Mouse (Mus musculus): ENCODE measurements at regions not wholly inside any gene's neighbourhood (a gene's known extent, or its start where the extent isn't known, plus 50 kb on each side); places are given as distances from the start of the nearest gene placed in this dataset.

DNA sequence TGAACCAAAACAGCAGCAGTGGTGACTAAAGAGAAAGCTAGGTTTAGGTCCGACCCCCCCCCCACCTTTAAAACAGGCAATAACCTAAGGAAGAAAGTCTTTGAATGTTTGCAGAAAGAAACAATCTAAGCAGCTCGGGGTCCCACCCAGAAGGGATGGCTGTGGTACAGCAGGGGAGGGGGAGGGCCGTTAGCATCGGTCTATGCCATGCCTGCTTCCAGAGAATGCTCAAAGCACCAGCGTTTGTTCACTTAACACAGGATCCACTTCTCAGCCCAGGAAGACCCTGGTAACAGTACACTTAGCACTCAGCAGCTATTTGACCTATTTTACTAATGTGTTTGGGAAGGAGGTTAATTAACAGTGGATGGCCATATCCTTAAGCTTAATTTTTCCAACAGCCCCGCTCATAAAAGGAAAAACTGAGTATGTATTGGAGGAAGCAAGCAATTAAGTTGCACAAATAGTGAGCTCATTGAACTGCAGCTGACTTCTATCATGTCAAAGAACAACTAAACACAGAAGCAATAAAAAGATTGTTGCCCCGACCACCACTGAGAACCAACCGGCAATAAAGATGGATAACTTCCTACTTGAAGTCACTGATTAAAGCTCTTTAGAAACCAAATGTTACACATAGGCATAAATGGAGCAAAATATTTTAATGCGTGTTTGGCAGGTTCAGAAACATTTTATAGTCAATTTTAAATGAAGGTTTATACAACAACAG lies 176.4 kb upstream of the Bmp4 start:
- H3K27me3 ChIP-seq (ENCODE audit: control insufficient read depth in 1 of 2, insufficient read depth in 2 of 2, low read length in 2 of 2) = no peaks in the 10 kb centered on the region
- H3K79me2 ChIP-seq (ENCODE audit: control insufficient read depth, insufficient read depth, low read length, poor library complexity) = no peaks in the 10 kb centered on the region
- no peaks in the 10 kb centered on the region for H3K9me3 ChIP-seq (replicated peaks; ENCODE audit: insufficient read depth, low read length)
- no peak overlapping the region for H3K4me3 ChIP-seq (ENCODE audit: control insufficient read depth in 1 of 2, insufficient read depth in 1 of 2, low read depth in 2 of 2, low read length in 2 of 2)
- H3K27ac ChIP-seq (ENCODE audit: control insufficient read depth, low read depth, low read length) = no peak overlapping the region
- DNase-seq (ENCODE audit: low read depth, low spot score) = no peak
- no peak overlapping the region for H3K9ac ChIP-seq (ENCODE audit: control insufficient read depth, low read depth, low read length, poor library complexity, severe bottlenecking)
- TF ChIP-seq ETS1 (IDR thresholded peaks at IDR 0.05; ENCODE audit: low read depth, low read length) (no peak), UBTF (IDR thresholded peaks at IDR 0.05; ENCODE audit: borderline replicate concordance, insufficient read depth, low read depth, low read length) (no peak), POLR2A (IDR thresholded peaks at IDR 0.05; ENCODE audit: control insufficient read depth in 1 of 2, insufficient read depth in 1 of 2, low read depth in 1 of 2, low read length in 2 of 2, poor library complexity in 1 of 2) (no peak), GABPA (IDR thresholded peaks at IDR 0.05; ENCODE audit: low read depth, low read length) (no peak), SMC3 (IDR thresholded peaks at IDR 0.05; ENCODE audit: low read depth, low read length) (no peak), MAZ (IDR thresholded peaks at IDR 0.05; ENCODE audit: low read depth, low read length) (no peak)
- H3K4me1 ChIP-seq (ENCODE audit: control insufficient read depth in 1 of 2, insufficient read depth in 2 of 2, low read length in 2 of 2) = peaks cover 0 to 3% of the 10 kb centered on the region in 2 experiments; a peak in 1 of 4 replicates
- no peaks in the 10 kb centered on the region; a peak in 1 of 4 replicates for H3K36me3 ChIP-seq (ENCODE audit: control insufficient read depth in 1 of 2, insufficient read depth in 2 of 2, low read length in 2 of 2)

DNA sequence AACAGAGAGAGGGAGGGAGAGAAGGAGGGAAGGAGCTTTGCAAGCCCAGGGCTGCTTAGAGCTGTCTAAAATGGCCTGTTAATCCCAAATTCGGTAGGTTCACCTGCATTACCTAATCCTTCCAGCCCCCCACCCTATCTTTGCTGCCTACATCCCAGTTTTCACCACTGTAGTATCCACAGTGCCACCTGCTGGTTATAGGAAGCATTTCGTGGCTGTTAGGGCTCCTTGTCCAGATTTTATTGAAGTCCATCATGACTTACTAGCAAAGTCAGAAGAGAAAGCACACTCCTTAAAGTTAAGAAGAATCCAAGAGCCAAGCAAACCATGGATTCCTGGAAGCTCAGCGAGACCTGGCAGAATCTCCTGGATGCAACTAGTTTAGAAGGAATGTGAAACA lies 174.5 kb upstream of the Bmp4 start:
- no peaks in the 10 kb centered on the region; a peak in 1 of 4 replicates for H3K36me3 ChIP-seq (ENCODE audit: control insufficient read depth in 1 of 2, insufficient read depth in 2 of 2, low read length in 2 of 2)
- no peak overlapping the region for H3K4me3 ChIP-seq (ENCODE audit: control insufficient read depth in 1 of 2, insufficient read depth in 1 of 2, low read depth in 2 of 2, low read length in 2 of 2)
- DNase-seq (ENCODE audit: low read depth, low spot score) = peak; percentile 33
- H3K27me3 ChIP-seq (ENCODE audit: control insufficient read depth in 1 of 2, insufficient read depth in 2 of 2, low read length in 2 of 2) = no peaks in the 10 kb centered on the region
- H3K9me3 ChIP-seq (replicated peaks; ENCODE audit: insufficient read depth, low read length) = no peaks in the 10 kb centered on the region
- no peak overlapping the region for H3K27ac ChIP-seq (ENCODE audit: control insufficient read depth, low read depth, low read length)
- H3K4me1 ChIP-seq (ENCODE audit: control insufficient read depth in 1 of 2, insufficient read depth in 2 of 2, low read length in 2 of 2) = peaks cover 0 to 3% of the 10 kb centered on the region in 2 experiments; a peak in 1 of 4 replicates
- H3K9ac ChIP-seq (ENCODE audit: control insufficient read depth, low read depth, low read length, poor library complexity, severe bottlenecking) = no peak overlapping the region
- TF ChIP-seq CHD2 (IDR thresholded peaks at IDR 0.05; ENCODE audit: low read length) = no peak
- TF ChIP-seq ZNF384 (IDR thresholded peaks at IDR 0.05; ENCODE audit: low read depth, low read length) = no peak
- TF ChIP-seq RAD21 (IDR thresholded peaks at IDR 0.05; ENCODE audit: low read depth, low read length) = peak; percentile 46
- peak; percentile 43 to 64 (median 49); a peak in 5 of 6 replicates for TF ChIP-seq CTCF (IDR thresholded peaks at IDR 0.05 in 2 of 3, conservative IDR thresholded peaks at IDR 0.05 in 1 of 3; ENCODE audit: control insufficient read depth in 1 of 3, insufficient read depth in 1 of 3, low read depth in 2 of 3, low read length in 3 of 3, poor library complexity in 1 of 3, severe bottlenecking in 1 of 3)
- TF ChIP-seq BHLHE40 (IDR thresholded peaks at IDR 0.05; ENCODE audit: borderline replicate concordance, low read depth, low read length) = no peak
- TF ChIP-seq HCFC1 (IDR thresholded peaks at IDR 0.05; ENCODE audit: low read depth, low read length) = no peak
- TF ChIP-seq ZMIZ1 (IDR thresholded peaks at IDR 0.05; ENCODE audit: low read depth, low read length) = no peak
- TF ChIP-seq MYC (IDR thresholded peaks at IDR 0.05; ENCODE audit: low read depth, low read length) = no peak
- no peak for TF ChIP-seq MXI1 (IDR thresholded peaks at IDR 0.05; ENCODE audit: low read depth, low read length)
- TF ChIP-seq KAT2A (conservative IDR thresholded peaks at IDR 0.05; ENCODE audit: low read depth, low read length) = no peak
- TF ChIP-seq POLR2AphosphoS2 (IDR thresholded peaks at IDR 0.05; ENCODE audit: low read length) = no peak
- TF ChIP-seq MEF2A (IDR thresholded peaks at IDR 0.05; ENCODE audit: extremely low read depth, insufficient replicate concordance, low read depth, low read length, poor library complexity, severe bottlenecking) = no peak
- no peak for TF ChIP-seq UBTF (IDR thresholded peaks at IDR 0.05; ENCODE audit: borderline replicate concordance, insufficient read depth, low read depth, low read length)
- peak; percentile 57 for TF ChIP-seq SMC3 (IDR thresholded peaks at IDR 0.05; ENCODE audit: low read depth, low read length)
- TF ChIP-seq USF2 (IDR thresholded peaks at IDR 0.05; ENCODE audit: borderline replicate concordance in 1 of 2, insufficient read depth in 1 of 2, low read depth in 1 of 2, low read length in 2 of 2) = no peak
- TF ChIP-seq ZC3H11A (IDR thresholded peaks at IDR 0.05; ENCODE audit: low read depth, low read length) = 0 out of 2 replicates have a peak, but pooled peaks have one; percentile 17
- no peak for TF ChIP-seq GABPA (IDR thresholded peaks at IDR 0.05; ENCODE audit: low read depth, low read length)
- no peak for TF ChIP-seq NRF1 (IDR thresholded peaks at IDR 0.05; ENCODE audit: insufficient read depth, low read depth, low read length, poor library complexity, severe bottlenecking)
- H3K79me2 ChIP-seq (ENCODE audit: control insufficient read depth, insufficient read depth, low read length, poor library complexity) = no peaks in the 10 kb centered on the region
